Mouse (Mus musculus) limb, embryonic 13.5 days (tissue): ENCODE data around the gene Tcerg1l. TPM values are rescaled to one million over a fixed set of nuclear protein-coding genes. Genes with fewer than 3 reads are reported as not detected.

ENCODE experiments used
- ATAC-seq: fragments of 200-750 bp; cut with Nextera tagmentation; 2 replicates; pipeline ENCODE4 v1.8.0; 2017; ENCODE audit warnings: low read depth, moderate number of reproducible peaks, moderate TSS enrichment; ENCODE audit not compliant: low FRiP score
- H3K27ac ChIP-seq: fragments of 300-500 bp; sonication (generic); 2 replicates; pipeline ENCODE4 v1.5.1; 2015; ENCODE audit warnings: inconsistent platforms, mild to moderate bottlenecking, moderate library complexity
- H3K27me3 ChIP-seq: fragments of 300-500 bp; sonication (generic); 2 replicates; pipeline ENCODE4 v1.6.1; 2015; ENCODE audit warnings: mild to moderate bottlenecking, inconsistent platforms
- H3K36me3 ChIP-seq: fragments of 300-500 bp; sonication (generic); 2 replicates; pipeline ENCODE4 v1.6.1; 2015; ENCODE audit warnings: inconsistent platforms, mild to moderate bottlenecking, moderate library complexity
- H3K4me1 ChIP-seq: fragments of 300-500 bp; sonication (generic); 2 replicates; pipeline ENCODE4 v1.6.1; 2015; ENCODE audit warnings: inconsistent platforms
- H3K4me2 ChIP-seq: fragments of 300-500 bp; sonication (generic); replicated peaks from 2 replicates; pipeline ENCODE4 v1.6.1; 2015; ENCODE audit warnings: inconsistent platforms, mild to moderate bottlenecking, moderate library complexity
- H3K4me3 ChIP-seq: fragments of 300-500 bp; sonication (generic); 2 replicates; pipeline ENCODE4 v1.5.1; 2015; ENCODE audit warnings: moderate library complexity, mild to moderate bottlenecking, inconsistent platforms
- H3K9ac ChIP-seq: fragments of 300-500 bp; sonication (generic); 2 replicates; pipeline ENCODE4 v1.6.1; 2015; ENCODE audit warnings: mild to moderate bottlenecking, inconsistent platforms
- H3K9me3 ChIP-seq: fragments of 300-500 bp; sonication (generic); 2 replicates; pipeline ENCODE4 v1.6.1; 2016; ENCODE audit warnings: inconsistent platforms
- WGBS: fragments of 180-500 bp; shearing (Covaris S2); methylation state at CpG from one replicate; pipeline ENCODE4 v1.1.7; 2015; 5-methylcytosine and 5-hydroxymethylcytosine counted together
- polyA plus RNA-seq: library from polyadenylated mRNA; unstranded; fragments of >200 nt; fragmentation: Nextera tagmentation; extraction: Ambion mirVana; gene quantifications from 2 replicates; pipeline ENCODE4 v1.2.1, GENCODE M21; 2015

Tcerg1l gene
- polyA plus RNA-seq, 1 experiment from 2014 or later, result 1.2 TPM

GRCm38 (mm10) chr7:138271328-138271727 lies 126.2 kb downstream of the Tcerg1l start:
- H3K9me3 ChIP-seq, result no peaks in the 10 kb centered on the region
- no peak for ATAC-seq
- no peak overlapping the region for H3K9ac ChIP-seq
- no peak overlapping the region for H3K27ac ChIP-seq
- peaks cover 12% of the 10 kb centered on the region for H3K4me1 ChIP-seq
- no peak overlapping the region for H3K4me2 ChIP-seq
- H3K4me3 ChIP-seq, result no peak overlapping the region
- 82% methylated on average over 7 of the region's 7 CpGs for WGBS
- no peaks in the 10 kb centered on the region for H3K36me3 ChIP-seq
- peaks cover 9% of the 10 kb centered on the region; the same call in 1 of the 2 replicates for H3K27me3 ChIP-seq

GRCm38 (mm10) chr7:138269386-138269785 lies 128.1 kb downstream of the Tcerg1l start:
- H3K9me3 ChIP-seq, result no peaks in the 10 kb centered on the region
- no peaks in the 10 kb centered on the region for H3K36me3 ChIP-seq
- H3K9ac ChIP-seq, result no peak overlapping the region
- no peak overlapping the region for H3K4me2 ChIP-seq
- H3K4me1 ChIP-seq, result peaks cover 9% of the 10 kb centered on the region
- 52% methylated on average over 8 of the region's 8 CpGs for WGBS
- peaks cover 9% of the 10 kb centered on the region; the same call in 1 of the 2 replicates for H3K27me3 ChIP-seq
- no peak overlapping the region for H3K4me3 ChIP-seq
- ATAC-seq, result no peak
- H3K27ac ChIP-seq, result no peak overlapping the region

- H3K9me3 ChIP-seq, result no peaks in the 10 kb centered on the region
- no peak; the same call in 1 of the 2 replicates for ATAC-seq
- no peak overlapping the region for H3K27ac ChIP-seq
- H3K36me3 ChIP-seq, result no peaks in the 10 kb centered on the region
- no peak overlapping the region for H3K9ac ChIP-seq
- 53% methylated on average over 5 of the region's 5 CpGs for whole genome bisulfite sequencing
- no peak overlapping the region for H3K4me3 ChIP-seq
- H3K27me3 ChIP-seq, result peaks cover 9% of the 10 kb centered on the region; the same call in 1 of the 2 replicates
- peaks cover 9% of the 10 kb centered on the region for H3K4me1 ChIP-seq
- no peak overlapping the region for H3K4me2 ChIP-seq
These were observed 129.4 kb downstream of the Tcerg1l start for GRCm38 (mm10) chr7:138267976-138268646.

- Histone ChIP-seq H3K4me3 (no peak overlapping the region), H3K4me1 (0 out of 2 replicates have a peak, but pooled peaks cover 11% of the 10 kb centered on the region), H3K36me3 (no peaks in the 10 kb centered on the region), H3K9me3 (0 out of 2 replicates have a peak, but pooled peaks cover 4% of the 10 kb centered on the region), H3K27ac (no peak overlapping the region), H3K27me3 (no peaks in the 10 kb centered on the region), H3K9ac (no peak overlapping the region), H3K4me2 (no peak overlapping the region)
- ATAC-seq, result no peak
- WGBS, result 84% methylated on average over 5 of the region's 5 CpGs
These were observed 148.9 kb downstream of the Tcerg1l start for GRCm38 (mm10) chr7:138248612-138249011.

DNA sequence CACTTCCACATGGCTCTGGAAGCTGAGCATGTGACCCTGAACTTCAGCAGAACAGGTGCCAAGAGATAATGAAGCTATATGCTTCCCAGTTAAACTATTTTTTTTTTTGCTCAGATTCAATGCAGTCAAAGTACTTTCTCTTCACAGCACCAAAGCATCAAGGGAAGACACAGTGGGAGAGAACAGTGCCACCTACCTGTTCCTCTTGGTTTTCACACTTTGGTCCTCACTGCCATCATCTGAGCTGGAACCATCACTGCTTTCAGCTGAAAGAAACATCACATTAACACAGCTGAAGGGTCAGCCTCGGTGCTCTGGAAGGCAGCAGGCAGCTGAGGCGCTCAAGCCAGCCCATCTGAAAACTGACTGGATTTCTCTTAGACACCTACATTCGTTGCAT lies 149.4 kb downstream of the Tcerg1l start:
- Histone ChIP-seq H3K4me2 (no peak overlapping the region), H3K36me3 (no peaks in the 10 kb centered on the region), H3K9ac (no peak overlapping the region), H3K4me3 (no peak overlapping the region), H3K27ac (no peak overlapping the region), H3K4me1 (0 out of 2 replicates have a peak, but pooled peaks cover 11% of the 10 kb centered on the region), H3K27me3 (no peaks in the 10 kb centered on the region), H3K9me3 (0 out of 2 replicates have a peak, but pooled peaks cover 4% of the 10 kb centered on the region)
- ATAC-seq, result no peak
- 75% methylated on average over 3 of the region's 3 CpGs for WGBS

DNA sequence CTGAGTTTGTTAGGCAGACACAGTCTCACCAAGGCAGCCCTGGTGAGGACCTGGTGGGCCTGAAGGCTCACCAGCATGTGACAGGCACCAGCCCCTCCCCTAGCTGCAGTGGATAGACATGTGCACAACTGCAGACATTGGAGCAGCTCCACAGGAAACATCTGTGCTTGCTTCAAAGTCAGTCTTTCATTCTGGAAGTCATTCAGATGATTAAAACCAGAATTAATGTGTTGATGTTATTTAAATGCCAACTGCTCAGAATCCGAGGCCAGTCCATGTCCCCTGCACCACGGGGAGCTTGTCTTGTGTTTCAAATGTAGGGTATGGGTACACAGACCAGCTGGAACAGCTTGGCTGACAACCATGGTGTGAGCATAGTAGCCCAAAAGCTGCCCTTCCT lies 150.8 kb downstream of the Tcerg1l start:
- H3K27ac ChIP-seq, result no peak overlapping the region
- no peaks in the 10 kb centered on the region for H3K36me3 ChIP-seq
- no peaks in the 10 kb centered on the region for H3K27me3 ChIP-seq
- H3K4me3 ChIP-seq, result no peak overlapping the region
- peak; percentile 67; the same call in 1 of the 2 replicates for ATAC-seq
- no peak overlapping the region for H3K9ac ChIP-seq
- H3K4me2 ChIP-seq, result no peak overlapping the region
- H3K4me1 ChIP-seq, result 0 out of 2 replicates have a peak, but pooled peaks cover 11% of the 10 kb centered on the region
- 26% methylated on average over 2 of the region's 2 CpGs for WGBS
- 0 out of 2 replicates have a peak, but pooled peaks cover 4% of the 10 kb centered on the region for H3K9me3 ChIP-seq

DNA sequence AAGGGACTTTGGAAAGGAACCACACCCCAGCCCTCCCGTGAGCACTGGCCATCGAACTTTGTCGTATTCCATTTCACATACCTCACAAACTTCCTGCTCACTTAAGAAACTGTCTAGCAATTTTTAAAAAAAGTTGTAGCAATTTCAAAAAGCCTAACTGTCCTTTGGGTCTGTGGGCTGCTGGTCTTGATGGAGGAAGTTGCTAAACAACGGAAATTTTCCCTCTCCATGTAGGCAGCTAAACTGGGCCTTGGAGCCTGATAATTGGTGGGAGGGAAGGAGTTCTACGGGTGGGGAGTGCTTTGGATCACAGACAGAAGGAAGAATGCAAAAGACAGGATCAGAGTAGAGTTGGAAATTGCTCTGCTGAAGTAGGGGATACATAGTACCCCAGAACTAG lies 155.3 kb downstream of the Tcerg1l start:
- H3K4me3 ChIP-seq, result no peak overlapping the region
- 80% methylated on average over 5 of the region's 5 CpGs for WGBS

DNA sequence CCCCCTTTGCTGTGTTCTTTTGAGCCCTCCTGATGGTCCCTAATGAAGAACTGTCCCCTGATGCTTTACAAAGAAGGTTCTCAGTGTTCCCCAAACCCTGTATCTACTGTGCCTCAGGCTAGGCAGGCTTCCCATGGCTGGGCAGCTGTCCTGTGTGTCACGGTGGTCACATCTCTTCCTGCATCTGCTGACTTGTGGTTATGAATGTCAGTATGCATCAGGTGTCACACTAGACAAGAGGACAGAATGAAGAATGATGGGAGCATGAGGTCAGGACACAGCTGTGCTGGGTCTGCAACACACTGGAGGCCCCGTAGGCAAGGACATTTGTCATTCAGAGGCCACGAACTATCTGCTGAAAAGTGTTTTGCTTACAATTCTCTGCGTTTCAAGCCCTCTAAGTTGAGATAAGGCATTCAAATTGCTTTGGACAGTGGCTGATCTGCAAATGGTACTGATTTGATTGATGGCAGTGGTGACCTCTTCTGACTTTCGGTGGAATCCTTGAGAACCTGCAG lies 159.8 kb downstream of the Tcerg1l start:
- Histone ChIP-seq H3K9me3 (no peaks in the 10 kb centered on the region), H3K4me1 (no peaks in the 10 kb centered on the region), H3K27me3 (no peaks in the 10 kb centered on the region), H3K27ac (no peak overlapping the region), H3K9ac (no peak overlapping the region), H3K4me2 (no peak overlapping the region), H3K36me3 (no peaks in the 10 kb centered on the region), H3K4me3 (no peak overlapping the region)
- WGBS, result 44% methylated on average over 5 of the region's 5 CpGs
- no peak for ATAC-seq

More for the DNA sequence above, 155.3 kb downstream of the Tcerg1l start:
- Histone ChIP-seq H3K9ac (no peak overlapping the region), H3K4me1 (0 out of 2 replicates have a peak, but pooled peaks cover 10% of the 10 kb centered on the region), H3K4me2 (no peak overlapping the region), H3K9me3 (no peaks in the 10 kb centered on the region), H3K27ac (no peak overlapping the region), H3K36me3 (no peaks in the 10 kb centered on the region), H3K27me3 (no peaks in the 10 kb centered on the region)
- ATAC-seq, result no peak

DNA sequence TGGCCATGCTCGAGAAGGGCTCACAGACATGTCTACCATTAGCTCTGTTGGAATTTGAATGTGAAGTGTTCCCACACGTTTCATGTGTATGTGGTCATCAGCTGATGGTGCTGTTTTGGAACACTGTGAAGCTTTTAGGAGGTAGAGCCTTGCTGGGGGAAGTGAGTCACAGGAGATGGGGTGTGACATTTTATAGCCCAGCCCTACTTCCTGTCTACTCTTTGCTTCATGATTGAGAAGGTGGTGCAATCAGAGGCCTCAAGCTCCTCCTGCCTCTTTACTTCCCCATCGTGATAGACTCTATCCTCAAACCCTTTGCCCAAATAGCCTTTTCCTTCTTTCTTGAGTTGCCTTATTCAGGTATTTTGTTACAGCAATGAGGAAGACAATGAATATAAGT lies 173.3 kb downstream of the Tcerg1l start:
- Histone ChIP-seq H3K9ac (no peak overlapping the region), H3K27me3 (peaks cover 8% of the 10 kb centered on the region; the same call in 1 of the 2 replicates), H3K27ac (no peak overlapping the region), H3K36me3 (no peaks in the 10 kb centered on the region), H3K9me3 (no peaks in the 10 kb centered on the region), H3K4me2 (no peak overlapping the region), H3K4me3 (no peak overlapping the region), H3K4me1 (peaks cover 11% of the 10 kb centered on the region)
- no peak for ATAC-seq
- WGBS, result 75% methylated on average over 3 of the region's 3 CpGs

DNA sequence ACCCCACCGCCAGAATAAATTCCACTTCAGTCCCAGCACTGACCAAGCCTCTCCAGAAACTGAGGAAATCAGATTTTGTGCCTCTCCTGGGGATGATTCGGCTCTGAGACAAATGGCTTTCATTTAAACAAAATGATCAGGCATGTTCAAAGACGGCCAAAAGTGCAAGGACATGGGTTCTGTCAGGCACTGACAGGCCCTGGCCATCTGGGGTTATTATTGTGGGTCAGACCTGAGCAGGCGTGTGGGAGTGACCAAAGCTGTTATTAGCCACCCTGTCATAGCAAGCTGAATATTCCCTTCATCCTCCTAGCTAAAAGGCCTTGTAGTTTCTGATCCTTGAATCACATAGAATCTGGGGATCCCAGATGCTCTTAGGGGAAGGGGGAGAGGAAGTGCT lies 174.6 kb downstream of the Tcerg1l start:
- Histone ChIP-seq H3K9ac (no peak overlapping the region), H3K36me3 (no peaks in the 10 kb centered on the region), H3K27me3 (0 out of 2 replicates have a peak, but pooled peaks cover 6% of the 10 kb centered on the region), H3K4me1 (peaks cover 12% of the 10 kb centered on the region), H3K4me3 (no peak overlapping the region), H3K4me2 (no peak overlapping the region), H3K9me3 (no peaks in the 10 kb centered on the region), H3K27ac (no peak overlapping the region)
- 41% methylated on average over 4 of the region's 4 CpGs for WGBS
- no peak for ATAC-seq

- WGBS, result 62% methylated on average over 6 of the region's 6 CpGs
- H3K27ac ChIP-seq, result no peak overlapping the region
These were observed 179.9 kb downstream of the Tcerg1l start for GRCm38 (mm10) chr7:138217556-138218098.

DNA sequence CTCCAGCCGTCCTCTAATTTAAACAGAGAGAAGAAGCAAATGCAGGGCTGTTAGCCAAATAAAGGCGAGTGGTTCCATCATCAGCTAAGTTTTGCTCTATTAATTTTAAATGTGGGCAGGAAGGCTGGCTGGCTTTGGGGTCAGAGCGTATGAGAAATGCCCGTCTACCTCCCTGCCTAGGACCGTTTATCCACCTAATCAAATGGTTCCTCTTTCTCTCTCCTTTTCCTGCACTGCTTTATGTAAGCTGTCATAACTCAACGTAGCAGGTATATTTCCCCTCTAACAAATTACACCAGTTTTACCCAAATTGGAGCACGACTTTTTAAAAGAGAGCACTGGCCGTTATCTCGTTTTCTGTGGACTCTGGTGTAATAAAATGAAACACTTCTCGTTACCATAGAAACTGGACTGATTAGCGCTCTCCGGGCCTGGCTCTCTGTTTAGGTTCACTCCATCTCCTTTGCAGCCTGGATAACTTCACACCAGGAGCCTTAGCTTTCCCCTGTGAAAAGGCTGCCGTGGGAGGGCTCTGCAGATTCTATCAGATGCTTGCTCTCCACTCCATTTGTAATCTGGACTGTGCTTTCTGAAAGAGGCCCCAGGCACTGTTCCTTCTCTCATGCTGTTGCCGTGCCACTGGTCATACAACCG lies 182.2 kb downstream of the Tcerg1l start:
- no peaks in the 10 kb centered on the region for H3K9me3 ChIP-seq
- H3K9ac ChIP-seq, result no peak overlapping the region
- H3K4me2 ChIP-seq, result no peak overlapping the region
- H3K27ac ChIP-seq, result no peak overlapping the region
- no peak overlapping the region for H3K4me3 ChIP-seq
- no peak for ATAC-seq
- 26% methylated on average over 15 of the region's 15 CpGs for WGBS
- H3K36me3 ChIP-seq, result no peaks in the 10 kb centered on the region
- H3K4me1 ChIP-seq, result peaks cover 18% of the 10 kb centered on the region
- H3K27me3 ChIP-seq, result peaks cover 13% of the 10 kb centered on the region; the same call in 1 of the 2 replicates

More at GRCm38 (mm10) chr7:138217556-138218098, 179.9 kb downstream of the Tcerg1l start:
- Histone ChIP-seq H3K4me3 (no peak overlapping the region), H3K9ac (no peak overlapping the region), H3K4me1 (peaks cover 18% of the 10 kb centered on the region), H3K9me3 (no peaks in the 10 kb centered on the region), H3K36me3 (no peaks in the 10 kb centered on the region), H3K27me3 (0 out of 2 replicates have a peak, but pooled peaks cover 9% of the 10 kb centered on the region), H3K4me2 (no peak overlapping the region)
- no peak for ATAC-seq
